Mouse (Mus musculus): Measurements from ENCODE around the gene Slc29a3. TPM values are rescaled to one million over a fixed set of nuclear protein-coding genes. Genes with fewer than 3 reads are reported as not detected.

Gene Slc29a3
- total RNA-seq, 1 experiment from 2014 or later: 5.5 TPM

DNA sequence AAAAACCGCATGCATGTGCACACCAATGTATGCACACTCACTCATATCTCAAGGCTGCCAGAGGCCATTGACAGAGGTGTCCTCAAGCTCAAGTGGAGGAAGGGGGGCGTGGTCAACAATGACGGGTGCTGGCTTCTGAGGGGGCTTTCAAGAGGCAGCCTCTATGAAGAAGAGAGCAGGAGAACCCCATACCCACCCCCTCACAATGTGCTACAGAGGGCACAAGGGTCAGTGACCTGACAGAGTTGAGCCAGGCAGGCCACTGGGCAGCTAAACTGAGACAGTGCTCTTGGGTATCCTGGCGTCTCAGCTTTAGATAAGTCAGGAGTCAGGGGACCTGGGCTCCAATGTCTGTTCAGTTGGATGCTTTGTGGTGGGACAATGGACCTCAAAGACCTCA is 63.2 kb downstream of the Slc29a3 start:
- no peak for ATAC-seq (replicated peaks; ENCODE audit: insufficient number of reproducible peaks, low FRiP score, low TSS enrichment, poor library complexity, severe bottlenecking)

DNA sequence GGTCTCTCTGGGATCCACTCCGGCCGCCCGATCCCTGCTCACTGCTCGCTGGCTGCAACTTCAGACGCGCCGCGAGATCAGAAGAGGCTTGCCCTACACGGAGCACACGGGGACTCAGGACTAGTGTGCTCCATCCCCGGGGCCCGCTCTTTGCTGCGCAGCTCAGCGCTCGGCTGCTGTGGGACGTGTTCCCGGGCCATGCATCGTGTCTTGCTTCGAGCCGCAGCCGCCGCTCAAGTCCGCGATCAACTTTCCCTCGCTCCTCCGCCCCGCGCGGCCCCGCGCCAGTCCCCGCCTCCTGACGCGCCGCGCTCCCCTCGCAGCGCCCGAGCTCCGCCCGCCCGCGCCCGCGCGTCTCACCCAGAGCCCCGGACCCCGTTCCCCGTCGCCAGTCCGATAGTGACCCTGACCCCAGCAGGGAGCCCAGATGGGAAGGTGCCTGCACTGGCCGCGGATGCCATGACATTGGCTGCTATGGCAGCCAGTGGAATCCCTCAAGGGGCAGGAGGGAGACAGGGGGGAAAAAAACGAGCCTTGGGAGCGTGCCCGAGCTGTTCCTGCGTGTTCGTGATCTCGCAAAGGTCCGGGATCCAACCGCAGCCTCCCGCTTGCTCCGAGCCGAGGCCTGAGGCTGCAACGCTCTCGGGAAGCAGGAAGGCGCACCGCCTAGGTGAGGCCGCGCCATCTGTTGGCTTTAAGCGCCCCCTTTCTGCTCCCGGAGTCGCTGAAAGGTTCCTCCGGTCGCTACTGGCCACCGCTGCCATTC is 65.4 kb downstream of the Slc29a3 start:
- ATAC-seq (replicated peaks; ENCODE audit: insufficient number of reproducible peaks, low FRiP score, low TSS enrichment, poor library complexity, severe bottlenecking): no peak

DNA sequence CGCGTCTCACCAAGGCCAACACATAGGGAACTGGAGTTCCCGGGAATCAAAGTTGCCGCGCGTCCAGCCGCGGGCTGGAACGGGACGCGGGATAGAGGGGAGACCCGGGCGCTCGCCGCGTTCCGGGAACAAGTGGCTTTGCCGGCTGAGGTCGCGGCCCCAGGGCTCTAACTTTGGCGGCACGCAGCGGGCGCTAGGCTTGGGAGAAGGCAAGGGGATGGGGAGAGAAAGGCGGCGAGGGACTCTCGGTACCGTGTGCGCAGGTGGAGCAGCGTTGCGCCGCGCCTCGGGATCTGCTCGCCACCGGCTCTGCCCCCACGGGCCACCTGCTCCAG is 66.0 kb downstream of the Slc29a3 start:
- ATAC-seq (replicated peaks; ENCODE audit: insufficient number of reproducible peaks, low FRiP score, low TSS enrichment, poor library complexity, severe bottlenecking): no peak

DNA sequence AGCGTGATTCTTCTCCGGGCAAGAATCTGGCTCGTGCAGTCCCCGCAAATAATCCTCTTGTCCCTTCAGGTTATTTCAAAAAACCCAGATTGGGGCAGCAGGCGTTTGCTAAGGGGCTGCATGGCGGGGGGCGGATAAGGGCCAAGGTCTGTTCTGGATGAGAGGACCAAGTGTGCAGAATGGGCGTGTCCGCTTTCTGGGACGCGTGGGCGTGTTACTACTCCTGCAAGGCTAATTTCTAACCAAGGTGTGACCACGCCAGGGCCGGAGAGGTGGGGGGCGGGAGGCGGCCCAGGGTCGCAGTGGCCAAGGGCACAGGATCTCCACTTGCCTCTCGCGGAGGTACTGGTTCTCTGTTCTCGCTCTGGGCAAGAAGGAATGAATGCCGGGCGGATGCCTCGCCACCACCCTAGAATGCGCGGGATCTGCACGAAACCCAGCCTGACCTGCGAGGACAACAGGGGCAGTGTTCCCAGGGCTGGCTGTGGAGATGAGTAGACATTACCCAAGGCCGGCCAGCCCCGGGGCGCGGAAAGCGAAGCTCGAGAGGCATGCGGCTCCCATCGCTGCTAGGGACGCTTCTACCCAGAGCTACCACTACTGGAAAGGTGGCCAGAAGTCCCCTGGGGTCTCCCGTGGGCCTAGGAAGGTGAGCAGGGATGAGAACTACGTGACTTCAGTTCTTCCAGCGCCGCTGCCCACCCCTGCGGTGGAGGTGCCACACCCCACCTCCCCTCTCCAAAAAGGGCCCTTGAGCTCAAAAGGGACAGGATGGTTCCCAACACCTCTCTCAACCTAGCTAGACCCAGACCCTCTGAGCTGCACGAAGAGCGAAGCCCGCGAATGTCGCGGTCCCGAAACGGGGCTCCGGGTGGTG is 66.6 kb downstream of the Slc29a3 start:
- no peak for ATAC-seq (replicated peaks; ENCODE audit: insufficient number of reproducible peaks, low FRiP score, low TSS enrichment, poor library complexity, severe bottlenecking)

DNA sequence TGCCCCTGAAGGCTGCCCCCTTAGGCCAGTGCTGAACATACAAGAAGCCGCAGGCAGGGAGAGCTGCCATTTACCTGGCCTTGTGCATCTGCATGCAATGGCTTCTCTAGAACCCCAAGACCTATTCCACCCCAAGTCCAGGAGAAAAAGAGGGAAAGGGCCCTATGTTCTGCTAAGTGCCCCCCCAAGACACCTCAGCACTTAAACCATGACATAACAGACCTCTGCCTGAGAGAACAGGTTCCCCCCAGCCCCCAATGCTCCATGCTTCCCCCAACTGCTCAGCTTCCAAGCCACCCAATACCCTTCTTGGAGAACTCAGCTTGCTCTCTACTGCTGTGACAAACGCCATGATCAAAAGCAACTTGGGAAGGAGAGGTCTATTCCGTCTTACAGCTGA is 73.7 kb downstream of the Slc29a3 start:
- no peak for ATAC-seq (replicated peaks; ENCODE audit: insufficient number of reproducible peaks, low FRiP score, low TSS enrichment, poor library complexity, severe bottlenecking)

DNA sequence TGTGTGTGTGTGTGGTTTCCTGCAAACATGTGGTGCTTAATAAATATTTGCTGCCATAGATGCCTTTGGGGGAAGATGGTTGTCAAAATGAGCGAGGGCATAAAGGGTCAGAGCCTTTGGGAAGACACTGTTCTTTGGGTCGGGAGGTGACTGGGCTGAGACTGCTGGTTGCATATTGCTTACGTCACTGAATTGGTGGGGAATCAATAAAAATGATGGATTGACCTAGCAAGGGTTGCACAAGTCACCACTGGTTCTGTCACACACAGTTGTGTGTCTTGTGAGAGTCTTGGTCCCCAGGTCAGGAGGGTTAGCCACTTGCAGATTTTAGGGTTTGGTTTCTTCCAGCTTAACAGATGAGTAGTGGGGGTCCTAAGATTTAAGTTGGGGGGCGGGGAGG is 75.3 kb downstream of the Slc29a3 start:
- ATAC-seq (replicated peaks; ENCODE audit: insufficient number of reproducible peaks, low FRiP score, low TSS enrichment, poor library complexity, severe bottlenecking): no peak

- ATAC-seq (replicated peaks; ENCODE audit: insufficient number of reproducible peaks, low FRiP score, low TSS enrichment, poor library complexity, severe bottlenecking): no peak
These were observed 82.4 kb downstream of the Slc29a3 start for GRCm38 (mm10) chr10:60670166-60670565.

DNA sequence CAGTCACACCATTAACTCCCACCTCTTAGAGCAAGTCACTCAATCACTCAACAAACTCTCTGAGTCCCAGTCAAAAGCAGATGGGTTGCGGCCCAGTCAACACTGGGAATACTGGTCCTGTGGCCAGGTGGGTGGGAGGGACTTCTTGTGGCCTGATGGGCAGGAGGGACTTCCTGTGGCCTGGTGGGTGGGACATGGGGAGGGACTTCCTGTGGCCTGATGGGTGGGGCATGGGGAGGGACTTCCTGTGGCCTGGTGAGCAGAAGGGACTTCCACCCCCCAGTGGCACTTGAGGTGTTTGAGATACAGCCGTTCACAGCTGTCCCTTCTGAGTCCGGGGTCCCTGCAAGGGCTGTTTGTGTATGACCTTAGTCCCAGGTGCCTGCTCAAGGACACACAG is 84.0 kb downstream of the Slc29a3 start:
- no peak for ATAC-seq (replicated peaks; ENCODE audit: insufficient number of reproducible peaks, low FRiP score, low TSS enrichment, poor library complexity, severe bottlenecking)

Other genes starting within 250 kb of the Slc29a3 start
- 0.32 to 1.1 TPM in 2 of 3 replicates, not detected in the other for gene Cdh23, start 56.3 kb downstream of the Slc29a3 start, total RNA-seq (2017)
- gene Unc5b, start 78.8 kb upstream of the Slc29a3 start, total RNA-seq (2017): 0.38 TPM in 1 of 3 replicates, not detected in the others

All from monocyte, adult 5-6 weeks (primary cell).